Mouse (Mus musculus): ENCODE results near the gene 9530003J23Rik. TPM values are rescaled to one million over a fixed set of nuclear protein-coding genes. Genes with fewer than 3 reads are reported as not detected.
A peak's percentile ranks its signal among the peaks of the same experiment; 100 is the strongest.
"Not testable (repeated sequence)": the region's sequence is repeated elsewhere in the genome, so short reads cannot be mapped to it uniquely, and the experiment has no call there.

The 9530003J23Rik gene
- polyA plus RNA-seq, 1 experiment from 2014 or later: not detected

GRCm38 (mm10) chr10:117278510-117278909 lies 40.0 kb upstream of the 9530003J23Rik start:
- H3K4me1 ChIP-seq (replicated peaks); ATAC-seq (ENCODE audit: low FRiP score, low read depth): not testable (repeated sequence)
- WGBS: 57% methylated on average over 2 of the region's 2 CpGs

GRCm38 (mm10) chr10:117277779-117278178 lies 39.3 kb upstream of the 9530003J23Rik start:
- H3K36me3 ChIP-seq; H3K4me3 ChIP-seq; ATAC-seq (ENCODE audit: low FRiP score, low read depth); H3K27ac ChIP-seq (replicated peaks); H3K4me1 ChIP-seq (replicated peaks); H3K27me3 ChIP-seq; H3K4me2 ChIP-seq; H3K9ac ChIP-seq; H3K9me3 ChIP-seq: not testable (repeated sequence)
- 82% methylated on average over 9 of the region's 9 CpGs for WGBS

More at GRCm38 (mm10) chr10:117278510-117278909, 40.0 kb upstream of the 9530003J23Rik start:
- not testable (repeated sequence) for H3K9ac ChIP-seq; H3K27ac ChIP-seq (replicated peaks); H3K27me3 ChIP-seq; H3K36me3 ChIP-seq; H3K9me3 ChIP-seq; H3K4me2 ChIP-seq; H3K4me3 ChIP-seq

GRCm38 (mm10) chr10:117275681-117276369 lies 37.3 kb upstream of the 9530003J23Rik start:
- Histone ChIP-seq H3K4me3 (no peak overlapping the region), H3K4me2 (no peak overlapping the region), H3K9me3 (no peaks in the 10 kb centered on the region), H3K4me1 (replicated peaks) (no peaks in the 10 kb centered on the region), H3K27me3 (no peaks in the 10 kb centered on the region), H3K36me3 (no peaks in the 10 kb centered on the region), H3K27ac (replicated peaks) (no peak overlapping the region), H3K9ac (no peak overlapping the region)
- no peak for ATAC-seq (ENCODE audit: low FRiP score, low read depth)
- WGBS: 83% methylated on average over 10 of the region's 10 CpGs

- not testable (repeated sequence) for ATAC-seq (ENCODE audit: low FRiP score, low read depth); H3K9ac ChIP-seq
These were observed 36.1 kb upstream of the 9530003J23Rik start for GRCm38 (mm10) chr10:117274645-117275044.

GRCm38 (mm10) chr10:117272023-117272422 lies 33.5 kb upstream of the 9530003J23Rik start:
- no peaks in the 10 kb centered on the region for H3K36me3 ChIP-seq
- H3K4me2 ChIP-seq: no peak overlapping the region
- no peaks in the 10 kb centered on the region for H3K9me3 ChIP-seq
- no peak overlapping the region for H3K27ac ChIP-seq (replicated peaks)
- H3K27me3 ChIP-seq: no peaks in the 10 kb centered on the region
- no peaks in the 10 kb centered on the region for H3K4me1 ChIP-seq (replicated peaks)
- H3K4me3 ChIP-seq: no peak overlapping the region
- ATAC-seq (ENCODE audit: low FRiP score, low read depth): no peak
- no peak overlapping the region for H3K9ac ChIP-seq

More at GRCm38 (mm10) chr10:117274645-117275044, 36.1 kb upstream of the 9530003J23Rik start:
- H3K27ac ChIP-seq (replicated peaks); H3K4me2 ChIP-seq; H3K27me3 ChIP-seq; H3K9me3 ChIP-seq; H3K4me1 ChIP-seq (replicated peaks); H3K36me3 ChIP-seq; H3K4me3 ChIP-seq: not testable (repeated sequence)
- WGBS: 90% methylated on average over 4 of the region's 7 CpGs

GRCm38 (mm10) chr10:117259870-117260269 lies 21.4 kb upstream of the 9530003J23Rik start:
- H3K9ac ChIP-seq: no peak overlapping the region
- no peaks in the 10 kb centered on the region for H3K4me1 ChIP-seq (replicated peaks)
- no peaks in the 10 kb centered on the region for H3K36me3 ChIP-seq
- peak overlapping the region; percentile 23; the same call in 1 of the 2 replicates for H3K27ac ChIP-seq (replicated peaks)
- no peaks in the 10 kb centered on the region for H3K27me3 ChIP-seq
- ATAC-seq (ENCODE audit: low FRiP score, low read depth): no peak
- no peak overlapping the region for H3K4me3 ChIP-seq
- H3K9me3 ChIP-seq: no peaks in the 10 kb centered on the region
- no peak overlapping the region for H3K4me2 ChIP-seq

- no peak overlapping the region for H3K4me3 ChIP-seq
- H3K27me3 ChIP-seq: no peaks in the 10 kb centered on the region
- no peaks in the 10 kb centered on the region for H3K36me3 ChIP-seq
- WGBS: 59% methylated on average over 11 of the region's 11 CpGs
- no peak for ATAC-seq (ENCODE audit: low FRiP score, low read depth)
- H3K4me1 ChIP-seq (replicated peaks): no peaks in the 10 kb centered on the region
- no peak overlapping the region for H3K27ac ChIP-seq (replicated peaks)
- H3K9me3 ChIP-seq: no peaks in the 10 kb centered on the region
- no peak overlapping the region for H3K4me2 ChIP-seq
- H3K9ac ChIP-seq: no peak overlapping the region
These were observed 2.6 kb downstream of the 9530003J23Rik start for GRCm38 (mm10) chr10:117235866-117236265.

- Histone ChIP-seq H3K36me3 (no peaks in the 10 kb centered on the region), H3K4me3 (no peak overlapping the region), H3K9me3 (no peaks in the 10 kb centered on the region), H3K27me3 (no peaks in the 10 kb centered on the region), H3K9ac (no peak overlapping the region), H3K4me2 (no peak overlapping the region), H3K4me1 (replicated peaks) (no peaks in the 10 kb centered on the region), H3K27ac (replicated peaks) (no peak overlapping the region)
- WGBS: 83% methylated on average over 4 of the region's 4 CpGs
- ATAC-seq (ENCODE audit: low FRiP score, low read depth): no peak
These were observed 3.7 kb downstream of the 9530003J23Rik start for GRCm38 (mm10) chr10:117234825-117235224.

GRCm38 (mm10) chr10:117229826-117230225 lies 8.7 kb downstream of the 9530003J23Rik start:
- Histone ChIP-seq H3K27me3 (no peaks in the 10 kb centered on the region), H3K4me1 (replicated peaks) (peaks cover 5% of the 10 kb centered on the region), H3K27ac (replicated peaks) (no peak overlapping the region), H3K4me3 (no peak overlapping the region), H3K4me2 (0 out of 2 replicates have a peak overlapping the region, but pooled peaks have one; percentile 9), H3K9me3 (no peaks in the 10 kb centered on the region), H3K36me3 (no peaks in the 10 kb centered on the region), H3K9ac (no peak overlapping the region)
- ATAC-seq (ENCODE audit: low FRiP score, low read depth): no peak
- 71% methylated on average over 16 of the region's 16 CpGs for WGBS

GRCm38 (mm10) chr10:117226002-117226401 lies 12.5 kb downstream of the 9530003J23Rik start:
- Histone ChIP-seq H3K36me3 (peaks cover 14% of the 10 kb centered on the region), H3K4me2 (no peak overlapping the region), H3K4me3 (no peak overlapping the region), H3K27me3 (no peaks in the 10 kb centered on the region), H3K9ac (no peak overlapping the region), H3K9me3 (no peaks in the 10 kb centered on the region), H3K4me1 (replicated peaks) (peaks cover 23% of the 10 kb centered on the region), H3K27ac (replicated peaks) (no peak overlapping the region)
- 82% methylated on average over 3 of the region's 3 CpGs for WGBS
- no peak for ATAC-seq (ENCODE audit: low FRiP score, low read depth)

- peak overlapping the region; percentile 98 for H3K27ac ChIP-seq (replicated peaks)
- H3K4me2 ChIP-seq: peak overlapping the region; percentile 83
- H3K36me3 ChIP-seq: peaks cover 19% of the 10 kb centered on the region
- H3K4me3 ChIP-seq: peak overlapping the region; percentile 62
- peak overlapping the region; percentile 90; the same call in 1 of the 2 replicates for H3K9ac ChIP-seq
- H3K9me3 ChIP-seq: no peaks in the 10 kb centered on the region
- no peaks in the 10 kb centered on the region for H3K27me3 ChIP-seq
- 56% methylated on average over 8 of the region's 8 CpGs for WGBS
- H3K4me1 ChIP-seq (replicated peaks): peaks cover 23% of the 10 kb centered on the region
- ATAC-seq (ENCODE audit: low FRiP score, low read depth): no peak
These were observed 13.4 kb downstream of the 9530003J23Rik start for GRCm38 (mm10) chr10:117225094-117225493.

GRCm38 (mm10) chr10:117224102-117224990 lies 14.2 kb downstream of the 9530003J23Rik start, which contains the start of gene Yeats4:
Gene Yeats4, minus strand, starts transcription at chr10:117224507.
- Histone ChIP-seq H3K4me2 (peak within 1 kb of the TSS; percentile 83), H3K27me3 (no peaks in the 10 kb centered on the region), H3K9ac (peak within 1 kb of the TSS; percentile 90), H3K9me3 (no peaks in the 10 kb centered on the region), H3K4me1 (replicated peaks) (peaks cover 23% of the 10 kb centered on the region), H3K36me3 (peaks cover 27% of the 10 kb centered on the region), H3K4me3 (peak within 1 kb of the TSS; percentile 62), H3K27ac (replicated peaks) (peak within 1 kb of the TSS; percentile 98)
- 1% methylated on average over 62 of the region's 63 CpGs for WGBS
- ATAC-seq (ENCODE audit: low FRiP score, low read depth): peak; percentile 95

Measured in hindbrain, embryonic 15.5 days (tissue).